Mouse (Mus musculus): Measurements from ENCODE around the gene Aoc1. TPM values are rescaled to one million over a fixed set of nuclear protein-coding genes. Genes with fewer than 3 reads are reported as not detected.

Aoc1 gene
- total RNA-seq, 2 experiments from 2014 or later = not detected

DNA sequence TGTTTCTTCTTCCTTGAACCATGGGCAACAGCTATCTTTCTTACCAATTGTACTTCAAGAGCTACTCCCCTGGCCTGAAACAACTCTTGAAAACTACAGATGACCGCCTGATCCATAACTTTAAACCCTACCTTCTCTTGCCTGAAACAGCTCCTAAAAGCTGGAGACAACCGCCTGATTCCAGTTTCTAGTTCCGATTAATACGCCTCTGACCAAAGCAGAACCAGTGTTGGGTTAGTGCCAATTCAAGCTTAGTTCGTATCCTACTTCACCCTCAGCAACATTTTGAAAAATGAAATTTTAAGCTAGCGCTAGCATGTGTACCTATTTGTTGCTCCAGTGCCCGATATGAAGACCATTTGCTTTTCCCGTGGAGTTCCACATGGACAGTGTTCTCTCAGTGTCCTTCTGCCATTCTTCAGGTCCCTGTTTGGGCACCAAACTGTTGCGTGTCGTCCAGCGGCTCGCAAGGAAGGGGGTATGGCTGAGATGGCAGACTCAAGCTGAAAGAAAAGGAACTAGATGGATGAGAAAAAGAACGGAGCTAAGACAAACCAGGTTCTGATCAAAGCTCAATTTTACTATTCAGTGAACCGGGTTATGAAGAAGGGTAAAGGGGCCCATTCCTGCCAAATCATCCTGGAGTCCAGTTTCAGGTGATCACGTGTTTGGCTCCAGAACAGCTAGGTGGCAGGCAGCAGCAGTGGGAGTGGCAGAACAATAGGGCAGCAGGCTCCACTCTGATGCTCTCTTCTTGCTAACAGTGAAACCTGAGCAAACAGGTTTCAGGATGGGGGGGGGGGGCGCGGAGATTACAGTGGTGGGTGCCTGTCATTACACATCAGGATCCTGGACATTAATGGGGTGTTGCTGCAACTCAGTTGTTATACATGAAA is 30.1 kb downstream of the Aoc1 start:
- ATAC-seq (replicated peaks; ENCODE audit: low FRiP score, low TSS enrichment, poor library complexity, severe bottlenecking) = no peak

- ATAC-seq (replicated peaks; ENCODE audit: low FRiP score, low TSS enrichment, poor library complexity, severe bottlenecking) = no peak
Measured at GRCm38 (mm10) chr6:48903437-48903836, 30.7 kb downstream of the Aoc1 start.

DNA sequence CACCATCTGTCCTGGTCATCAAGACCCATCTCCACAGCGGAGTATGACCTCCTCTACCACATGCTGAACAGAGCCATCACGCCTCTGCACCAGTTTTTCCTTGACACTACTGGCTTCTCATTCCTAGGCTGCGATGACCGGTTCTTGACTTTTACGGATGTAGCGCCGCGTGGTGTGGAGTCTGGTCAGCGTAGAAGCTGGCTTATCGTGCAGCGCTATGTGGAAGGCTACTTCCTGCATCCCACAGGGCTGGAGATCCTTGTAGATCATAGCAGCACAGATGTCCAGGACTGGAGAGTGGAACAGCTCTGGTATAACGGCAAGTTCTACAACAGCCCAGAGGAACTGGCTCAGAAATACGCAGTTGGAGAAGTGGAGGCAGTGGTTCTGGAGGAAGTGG is 32.9 kb downstream of the Aoc1 start:
- ATAC-seq (replicated peaks; ENCODE audit: low FRiP score, low TSS enrichment, poor library complexity, severe bottlenecking) = no peak

GRCm38 (mm10) chr6:48906371-48906770 is 33.7 kb downstream of the Aoc1 start:
- no peak for ATAC-seq (replicated peaks; ENCODE audit: low FRiP score, low TSS enrichment, poor library complexity, severe bottlenecking)

- ATAC-seq (replicated peaks; ENCODE audit: low FRiP score, low TSS enrichment, poor library complexity, severe bottlenecking) = no peak
Measured at GRCm38 (mm10) chr6:48909229-48909628, 36.5 kb downstream of the Aoc1 start.

- no peak for ATAC-seq (replicated peaks; ENCODE audit: low FRiP score, low TSS enrichment, poor library complexity, severe bottlenecking)
Measured at GRCm38 (mm10) chr6:48912033-48912432, 39.3 kb downstream of the Aoc1 start.

- no peak for ATAC-seq (replicated peaks; ENCODE audit: low FRiP score, low TSS enrichment, poor library complexity, severe bottlenecking)
Measured at GRCm38 (mm10) chr6:48913587-48913986, 40.9 kb downstream of the Aoc1 start.

- no peak for ATAC-seq (replicated peaks; ENCODE audit: low FRiP score, low TSS enrichment, poor library complexity, severe bottlenecking)
Measured at GRCm38 (mm10) chr6:48929595-48929994, 56.9 kb downstream of the Aoc1 start, which contains the start of gene 1600015I10Rik. 1600015I10Rik (plus strand) TSS chr6:48929895.

DNA sequence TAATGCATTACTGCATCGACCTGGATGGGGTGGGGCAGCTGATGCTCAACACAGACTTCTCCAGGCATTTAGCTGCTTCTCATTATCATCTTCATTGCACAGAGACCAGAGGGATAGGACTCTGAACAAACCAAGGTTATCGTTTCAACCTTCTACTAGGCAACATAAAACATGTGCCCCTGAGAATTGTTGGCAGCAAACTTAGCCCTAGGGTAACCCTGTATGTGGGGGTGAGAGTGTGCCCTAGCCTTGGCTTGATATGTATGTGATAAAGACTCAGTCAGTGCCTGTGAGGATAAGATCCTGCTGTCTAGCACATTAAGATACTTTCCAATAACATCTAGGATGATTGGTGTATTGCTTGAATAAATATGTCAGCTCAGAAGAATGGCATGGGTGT is 76.9 kb downstream of the Aoc1 start:
- ATAC-seq (replicated peaks; ENCODE audit: low FRiP score, low TSS enrichment, poor library complexity, severe bottlenecking) = no peak

GRCm38 (mm10) chr6:48950676-48951075 is 78.0 kb downstream of the Aoc1 start:
- ATAC-seq (replicated peaks; ENCODE audit: low FRiP score, low TSS enrichment, poor library complexity, severe bottlenecking) = no peak

DNA sequence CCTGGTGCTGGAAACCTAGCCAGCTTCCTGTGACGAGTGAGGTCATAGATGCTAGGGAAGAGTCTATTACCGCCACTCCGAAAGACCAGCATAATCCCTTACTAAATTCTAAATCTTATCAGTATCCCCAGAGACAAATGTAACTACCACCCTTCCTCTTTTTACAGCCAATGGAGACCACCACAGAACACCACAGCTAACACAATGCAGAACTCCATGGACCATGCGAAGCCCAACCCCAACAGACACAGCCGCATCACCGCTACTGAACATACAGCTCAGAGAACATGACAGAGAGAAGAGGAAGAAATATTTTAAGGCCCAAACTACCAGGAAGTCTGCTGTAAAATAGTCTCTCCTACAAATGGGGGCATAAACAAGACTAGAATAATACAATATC is 78.9 kb downstream of the Aoc1 start:
- no peak for ATAC-seq (replicated peaks; ENCODE audit: low FRiP score, low TSS enrichment, poor library complexity, severe bottlenecking)

GRCm38 (mm10) chr6:48953220-48953619 is 80.5 kb downstream of the Aoc1 start:
- ATAC-seq (replicated peaks; ENCODE audit: low FRiP score, low TSS enrichment, poor library complexity, severe bottlenecking) = no peak

DNA sequence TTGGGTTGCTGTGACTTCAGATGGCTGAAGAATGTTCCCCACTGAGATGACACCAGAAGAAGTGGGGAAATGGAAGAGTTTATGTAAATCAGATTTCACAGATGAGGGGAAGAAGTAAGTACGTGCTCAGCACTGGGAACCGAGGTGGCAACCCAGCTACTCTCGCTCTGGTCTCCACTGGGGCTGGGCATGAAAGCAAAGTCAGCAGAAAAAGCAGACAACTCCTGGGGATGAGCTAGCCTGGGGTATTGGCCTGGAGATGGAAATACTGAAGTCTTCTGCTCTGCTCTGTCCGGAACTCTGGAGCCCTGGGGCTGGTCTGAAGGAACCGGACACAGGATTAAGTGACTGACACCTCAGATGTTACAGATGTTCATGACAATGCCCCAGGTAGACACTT is 81.5 kb downstream of the Aoc1 start:
- ATAC-seq (replicated peaks; ENCODE audit: low FRiP score, low TSS enrichment, poor library complexity, severe bottlenecking) = no peak

DNA sequence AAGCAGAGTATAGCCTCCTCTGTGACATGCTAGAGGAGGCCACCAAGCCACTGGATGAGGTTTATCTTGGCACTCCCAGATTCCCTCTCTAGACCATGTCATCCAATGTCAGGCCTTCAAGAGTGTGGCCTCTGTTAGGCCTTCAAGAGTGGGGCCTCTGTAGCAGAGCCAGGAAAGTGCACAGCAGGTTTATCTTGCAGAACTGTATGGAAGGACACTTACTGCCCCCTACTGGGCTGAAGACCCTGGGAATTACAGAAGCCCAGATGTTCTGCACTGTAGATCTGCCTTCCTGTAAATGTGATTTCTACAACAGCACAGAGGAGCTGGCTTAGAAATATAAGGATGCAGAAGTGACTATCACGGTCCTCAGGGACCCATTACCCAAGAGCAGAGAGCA is 82.2 kb downstream of the Aoc1 start:
- no peak for ATAC-seq (replicated peaks; ENCODE audit: low FRiP score, low TSS enrichment, poor library complexity, severe bottlenecking)

- ATAC-seq (replicated peaks; ENCODE audit: low FRiP score, low TSS enrichment, poor library complexity, severe bottlenecking) = no peak
Measured at GRCm38 (mm10) chr6:48956785-48957184, 84.1 kb downstream of the Aoc1 start.

- no peak for ATAC-seq (replicated peaks; ENCODE audit: low FRiP score, low TSS enrichment, poor library complexity, severe bottlenecking)
Measured at GRCm38 (mm10) chr6:48958053-48958452, 85.4 kb downstream of the Aoc1 start.

Other genes with a start within 250 kb of the Aoc1 start
- 1.9 and 4.2 TPM in 2 replicates for gene AI854703, start 246.1 kb upstream of the Aoc1 start, total RNA-seq (2014; fragmentation: Nextera tagmentation)
- 1.4 and 3.0 TPM in 2 replicates for gene AI854703, start 246.1 kb upstream of the Aoc1 start, total RNA-seq (2017)
- gene Gimap8, start 225.7 kb upstream of the Aoc1 start, total RNA-seq (2014; fragmentation: Nextera tagmentation) = 7.1 and 7.8 TPM in 2 replicates
- gene Gimap8, start 225.7 kb upstream of the Aoc1 start, total RNA-seq (2017) = 1.4 and 8.0 TPM in 2 replicates
- 15.2 and 18.7 TPM in 2 replicates for gene Gimap9, start 196.8 kb upstream of the Aoc1 start, total RNA-seq (2014; fragmentation: Nextera tagmentation)
- gene Gimap9, start 196.8 kb upstream of the Aoc1 start, total RNA-seq (2017) = 34.5 and 49.2 TPM in 2 replicates
- gene Gimap4, start 188.3 kb upstream of the Aoc1 start, total RNA-seq (2014; fragmentation: Nextera tagmentation) = 12.5 and 18.0 TPM in 2 replicates
- gene Gimap4, start 188.3 kb upstream of the Aoc1 start, total RNA-seq (2017) = 3.0 and 61.5 TPM in 2 replicates
- gene Gimap6, start 164.7 kb upstream of the Aoc1 start, total RNA-seq (2014; fragmentation: Nextera tagmentation) = 21.8 and 27.8 TPM in 2 replicates
- gene Gimap6, start 164.7 kb upstream of the Aoc1 start, total RNA-seq (2017) = 48.2 and 58.4 TPM in 2 replicates
- 2.9 TPM in 1 of 2 replicates, not detected in the other for gene Gm28053, start 154.3 kb upstream of the Aoc1 start, total RNA-seq (2014; fragmentation: Nextera tagmentation)
- gene Gm28053, start 154.3 kb upstream of the Aoc1 start, total RNA-seq (2017) = 96.6 TPM in 1 of 2 replicates, not detected in the other
- 1.4 and 4.8 TPM in 2 replicates for gene Gimap7, start 154.3 kb upstream of the Aoc1 start, total RNA-seq (2014; fragmentation: Nextera tagmentation)
- 2.1 and 4.6 TPM in 2 replicates for gene Gimap7, start 154.3 kb upstream of the Aoc1 start, total RNA-seq (2017)
- gene Gimap1, start 133.8 kb upstream of the Aoc1 start, total RNA-seq (2014; fragmentation: Nextera tagmentation) = 4.8 and 20.1 TPM in 2 replicates
- gene Gimap1, start 133.8 kb upstream of the Aoc1 start, total RNA-seq (2017) = 10.8 and 12.9 TPM in 2 replicates
- 6.1 and 11.7 TPM in 2 replicates for gene Gimap5, start 126.7 kb upstream of the Aoc1 start, total RNA-seq (2014; fragmentation: Nextera tagmentation)
- 1.5 and 5.8 TPM in 2 replicates for gene Gimap5, start 126.7 kb upstream of the Aoc1 start, total RNA-seq (2017)
- gene Gimap3, start 102.0 kb upstream of the Aoc1 start, total RNA-seq (2014; fragmentation: Nextera tagmentation) = 6.4 and 19.7 TPM in 2 replicates
- gene Gimap3, start 102.0 kb upstream of the Aoc1 start, total RNA-seq (2017) = 0.88 and 6.2 TPM in 2 replicates
- gene Tmem176a, start 32.0 kb upstream of the Aoc1 start, total RNA-seq (2014; fragmentation: Nextera tagmentation) = 5.4 and 11.3 TPM in 2 replicates
- gene Tmem176a, start 32.0 kb upstream of the Aoc1 start, total RNA-seq (2017) = 5.1 and 31.3 TPM in 2 replicates
- 6.7 and 12.4 TPM in 2 replicates for gene Tmem176b, start 31.4 kb upstream of the Aoc1 start, total RNA-seq (2014; fragmentation: Nextera tagmentation)
- gene Tmem176b, start 31.4 kb upstream of the Aoc1 start, total RNA-seq (2017) = 14.4 and 24.5 TPM in 2 replicates
- gene 1600015I10Rik, start 57.0 kb downstream of the Aoc1 start, total RNA-seq (2014; fragmentation: Nextera tagmentation) = not detected in 2 replicates
- gene 1600015I10Rik, start 57.0 kb downstream of the Aoc1 start, total RNA-seq (2017) = not detected in 2 replicates
- not detected in 2 replicates for gene Doxl2, start 102.1 kb downstream of the Aoc1 start, total RNA-seq (2014; fragmentation: Nextera tagmentation)
- gene Doxl2, start 102.1 kb downstream of the Aoc1 start, total RNA-seq (2017) = not detected in 2 replicates
- not detected in 2 replicates for gene Svs1, start 114.0 kb downstream of the Aoc1 start, total RNA-seq (2014; fragmentation: Nextera tagmentation)
- gene Svs1, start 114.0 kb downstream of the Aoc1 start, total RNA-seq (2017) = not detected in 2 replicates
- not detected in 2 replicates for gene Gpnmb, start 163.7 kb downstream of the Aoc1 start, total RNA-seq (2014; fragmentation: Nextera tagmentation)
- gene Gpnmb, start 163.7 kb downstream of the Aoc1 start, total RNA-seq (2017) = not detected in 2 replicates
- gene Malsu1, start 200.9 kb downstream of the Aoc1 start, total RNA-seq (2014; fragmentation: Nextera tagmentation) = 20.5 and 32.3 TPM in 2 replicates
- 7.7 and 37.2 TPM in 2 replicates for gene Malsu1, start 200.9 kb downstream of the Aoc1 start, total RNA-seq (2017)